Mouse (Mus musculus) adrenal gland (tissue): Measurements from ENCODE around the gene Mgll.

Experiments used
- intact Hi-C: fragments of 180-260 bp; cut with DNase I; formaldehyde crosslinking; loops from one replicate; pipeline ENCODE4 v1.15.1; 2025

The Mgll gene

DNA sequence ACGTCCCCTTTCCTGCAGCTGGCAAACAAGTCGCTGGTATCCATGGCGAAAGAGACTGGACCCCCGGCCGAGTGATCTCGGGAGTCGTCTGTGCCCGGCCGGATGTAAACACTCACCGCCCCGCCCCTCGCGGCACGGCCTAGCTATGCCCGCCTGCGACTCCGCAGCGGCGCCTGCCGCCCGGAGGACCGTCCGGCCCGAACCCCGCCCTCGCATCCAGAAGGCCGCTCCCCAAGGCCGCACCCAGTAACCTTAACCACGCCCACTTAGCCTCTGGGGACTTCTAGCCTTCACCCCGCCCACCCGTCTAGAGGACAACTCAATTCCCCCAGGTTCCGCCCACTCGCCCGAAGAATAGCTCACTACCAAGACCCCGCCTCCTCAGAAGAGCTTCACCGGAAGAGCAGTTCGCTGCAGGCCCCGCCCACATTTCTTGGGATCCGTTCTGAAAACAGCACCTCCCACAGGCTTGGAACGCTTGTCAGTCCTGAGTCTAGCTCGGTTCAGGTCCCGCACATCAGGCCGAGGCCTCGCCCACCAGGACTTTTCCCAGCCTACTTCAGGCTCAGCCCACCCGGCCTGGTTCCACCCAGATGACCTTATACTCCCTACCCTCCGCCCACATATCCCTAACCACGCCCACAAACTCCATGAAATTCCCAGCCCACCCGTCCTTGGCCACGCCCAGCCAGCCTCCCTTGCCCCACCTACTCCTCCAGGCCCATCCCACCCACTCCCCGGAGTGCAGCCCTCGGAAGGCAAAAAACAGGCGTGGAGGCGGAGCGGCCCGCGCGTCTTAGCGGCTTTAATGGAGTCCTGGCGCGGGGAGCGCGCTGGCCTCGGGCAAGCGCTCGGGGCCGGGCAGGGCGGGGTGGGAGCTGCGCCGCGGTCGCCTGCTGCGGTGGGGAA lies 117.8 kb downstream of the Mgll start, which contains the start of gene Abtb1:
Abtb1 (minus strand) TSS at position 204 of the 909 bp plus-strand sequence.
- intact Hi-C loops = no loop called here

DNA sequence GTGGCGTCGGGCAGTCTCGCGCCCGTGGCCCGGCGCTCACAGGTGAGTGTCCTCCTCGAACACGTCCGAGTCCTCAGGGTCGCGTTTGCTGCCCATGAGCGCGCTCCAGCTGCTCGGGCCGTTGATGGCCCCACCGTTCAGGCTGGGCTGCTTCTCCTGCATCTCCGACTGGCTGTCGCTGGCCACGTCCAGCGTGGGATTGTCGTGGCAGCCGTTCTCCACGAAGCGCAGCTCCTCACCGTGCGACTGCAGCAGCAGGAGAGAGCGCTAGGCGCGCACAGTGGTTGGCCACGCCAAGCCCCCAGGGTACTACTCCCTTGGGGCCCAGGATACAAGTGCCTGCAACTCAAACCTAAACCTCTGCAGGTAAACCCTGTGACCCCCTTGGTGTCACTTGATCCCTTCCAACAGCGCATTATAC lies 118.5 kb downstream of the Mgll start:
- intact Hi-C loops = no loop called here

DNA sequence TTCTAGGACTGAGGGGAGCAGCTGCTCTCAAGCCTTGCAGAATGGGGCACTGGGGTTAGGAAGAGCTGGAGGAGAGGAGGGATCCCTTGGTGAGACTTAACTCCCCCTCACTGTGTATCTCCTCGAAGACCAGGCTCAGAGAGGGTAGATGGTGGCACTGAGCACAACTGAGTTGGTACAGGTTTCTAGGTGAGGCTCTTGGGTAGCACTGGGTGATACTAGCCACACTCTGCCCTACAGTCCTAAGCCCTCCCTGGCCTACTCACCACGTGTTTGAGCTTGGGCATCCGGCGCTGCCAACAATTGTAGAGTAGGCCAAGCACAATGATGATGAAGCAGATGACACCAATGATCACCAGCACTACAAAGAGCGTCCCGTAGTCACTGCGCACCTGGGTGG lies 119.0 kb downstream of the Mgll start:
- intact Hi-C loops = no loop called here

DNA sequence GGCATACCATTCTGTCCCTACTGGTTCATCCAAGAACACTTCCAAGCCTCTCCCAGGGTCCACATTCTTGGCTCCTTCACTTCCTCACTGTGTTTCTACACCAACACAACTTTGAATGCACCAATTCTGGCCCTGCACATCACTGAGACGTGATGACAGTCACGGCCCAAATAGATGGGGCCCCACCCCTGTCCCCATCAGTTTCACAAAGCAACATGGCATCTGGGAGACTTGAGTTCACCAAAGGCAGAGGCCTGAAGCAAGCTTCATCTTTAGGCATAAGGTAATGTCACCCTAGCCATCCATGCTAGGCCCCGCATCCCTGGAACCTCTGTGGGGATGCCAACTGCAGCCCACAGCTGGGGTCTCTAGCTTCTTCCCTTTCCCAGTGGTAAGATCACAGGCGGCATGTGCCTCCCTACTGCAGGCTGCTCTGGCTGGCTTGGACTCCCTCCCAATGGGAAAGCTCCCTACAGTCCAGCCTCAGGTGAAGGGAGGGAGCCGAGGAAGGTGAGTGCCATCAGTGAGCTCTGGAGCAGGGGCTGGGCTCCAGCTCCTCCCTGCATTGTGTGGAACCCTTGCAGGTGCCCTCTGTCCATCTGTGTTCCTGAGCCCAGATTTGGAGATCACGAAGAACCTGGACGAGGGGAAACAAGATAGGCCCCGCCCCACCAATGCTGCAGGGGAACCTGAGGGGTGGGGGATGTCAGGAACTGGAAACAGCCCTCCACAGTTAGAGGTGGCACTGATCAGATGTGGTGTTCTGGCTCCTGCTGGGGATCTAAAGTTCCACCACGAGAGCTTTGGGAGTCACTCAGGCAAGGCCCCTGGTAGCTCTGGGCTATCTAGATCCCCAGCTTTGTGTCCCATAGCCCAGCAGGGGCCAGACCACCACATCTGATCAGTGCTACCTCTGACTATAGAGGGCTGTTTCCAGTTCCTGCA lies 119.8 kb downstream of the Mgll start:
- intact Hi-C loops = no loop called here

DNA sequence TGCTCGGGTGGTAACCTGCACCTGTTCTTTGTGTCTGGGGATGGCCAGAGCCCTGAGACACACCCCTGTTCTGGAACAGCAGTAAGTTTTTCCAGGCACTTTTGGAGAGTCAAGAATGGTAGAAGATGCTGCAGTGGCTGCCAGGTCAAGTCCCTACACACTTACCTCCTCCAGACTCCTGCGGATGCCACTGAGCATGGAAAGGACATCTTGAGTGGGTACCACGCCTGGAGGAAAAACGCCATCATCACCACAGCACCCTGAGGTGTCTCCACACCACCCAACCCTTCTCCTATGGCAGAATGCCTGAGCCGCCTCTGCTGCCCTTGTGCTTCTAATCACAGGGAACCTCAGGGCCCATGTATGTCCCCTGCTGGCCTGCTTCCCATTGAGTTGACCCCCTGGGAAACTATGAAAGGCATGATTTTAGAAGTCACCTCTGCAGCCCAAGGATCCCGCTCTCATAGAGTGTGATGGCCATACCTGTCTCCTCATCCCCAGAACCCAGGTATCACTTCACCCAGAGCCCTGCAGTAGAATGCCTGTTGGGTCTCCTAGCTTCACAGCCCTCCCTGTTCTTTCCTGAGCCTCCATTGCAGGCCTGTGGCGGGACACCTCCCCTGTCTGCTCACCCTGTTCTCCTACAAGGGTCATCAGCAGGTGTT lies 120.8 kb downstream of the Mgll start:
- intact Hi-C loops = no loop called here

DNA sequence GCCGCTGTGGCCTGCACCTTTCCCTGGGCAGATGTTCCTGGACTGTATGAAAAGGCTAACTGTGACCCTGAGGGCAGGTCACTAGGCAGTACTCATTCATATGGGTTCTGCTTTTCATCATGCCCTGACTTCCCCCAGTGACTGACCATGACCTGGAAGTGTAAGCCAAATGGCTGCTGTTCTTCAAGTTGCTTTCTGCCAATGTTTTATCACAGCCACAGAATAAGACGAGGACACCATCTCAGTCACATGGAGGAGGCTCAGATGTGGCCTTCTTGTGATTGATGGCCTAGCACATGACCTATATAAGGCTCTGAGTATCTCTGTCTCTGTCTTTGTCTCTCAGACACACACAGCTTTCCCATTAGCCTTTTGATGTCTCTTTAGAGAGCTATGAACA lies 123.4 kb downstream of the Mgll start:
- intact Hi-C loops = no loop called here

DNA sequence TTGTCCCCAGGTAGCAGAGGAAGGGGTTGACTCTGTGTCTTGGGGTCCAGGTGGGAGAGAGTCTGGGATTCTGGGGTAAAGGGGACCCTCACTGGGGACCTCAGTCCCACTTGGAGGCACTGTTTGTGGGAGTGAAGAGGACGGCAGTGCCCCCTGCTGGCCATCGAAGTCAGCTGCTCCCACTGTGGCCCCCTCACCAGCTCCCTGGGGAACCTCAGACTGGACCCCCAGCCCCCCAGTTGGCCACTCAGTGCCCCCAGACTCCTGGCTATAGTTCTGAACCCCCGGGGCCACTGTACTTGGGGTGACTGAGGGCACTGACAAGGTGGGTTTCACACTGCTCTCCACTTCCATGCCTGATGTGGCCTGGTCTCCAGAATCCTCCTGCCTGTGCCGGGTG lies 125.1 kb downstream of the Mgll start:
- intact Hi-C loops = no loop called here

DNA sequence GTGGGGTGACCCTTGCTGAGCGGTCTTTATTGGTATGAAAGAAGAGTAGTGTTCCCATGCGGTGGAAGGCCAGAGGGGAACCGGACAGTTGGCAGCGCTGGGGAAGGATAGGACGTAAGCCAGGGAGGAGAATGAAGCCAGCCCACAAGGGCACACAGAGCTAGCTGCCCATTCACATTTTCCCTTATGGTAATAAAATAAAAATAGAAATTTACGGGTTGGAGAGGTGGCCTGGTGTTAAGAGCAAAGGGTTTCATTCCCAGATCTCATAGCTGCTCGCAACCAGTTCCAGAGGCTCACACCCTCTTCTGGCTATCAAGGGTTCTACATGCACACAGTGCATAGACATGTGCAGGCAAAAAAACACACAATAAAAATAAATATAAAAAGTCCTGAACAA lies 125.8 kb downstream of the Mgll start:
- intact Hi-C loops = no loop called here

DNA sequence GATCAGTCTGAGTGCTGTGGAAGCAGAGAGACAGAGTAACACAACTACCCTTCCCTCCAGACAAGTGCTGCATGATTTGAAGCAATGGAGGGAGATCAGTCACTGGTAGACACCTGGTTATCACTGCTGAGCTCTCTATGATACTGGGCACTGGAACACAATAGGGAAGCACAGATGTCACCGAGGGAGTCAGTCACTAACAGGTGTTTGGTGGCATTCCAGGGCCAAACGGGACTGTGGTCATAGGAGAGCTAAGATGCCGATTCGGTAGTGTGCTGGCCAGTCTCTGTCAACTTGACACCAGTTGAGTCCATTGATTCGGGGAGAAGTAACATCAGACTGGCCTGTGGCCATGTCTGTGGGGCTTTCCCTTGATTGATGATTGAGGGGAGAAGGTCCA lies 130.3 kb downstream of the Mgll start:
- intact Hi-C loops = no loop called here

DNA sequence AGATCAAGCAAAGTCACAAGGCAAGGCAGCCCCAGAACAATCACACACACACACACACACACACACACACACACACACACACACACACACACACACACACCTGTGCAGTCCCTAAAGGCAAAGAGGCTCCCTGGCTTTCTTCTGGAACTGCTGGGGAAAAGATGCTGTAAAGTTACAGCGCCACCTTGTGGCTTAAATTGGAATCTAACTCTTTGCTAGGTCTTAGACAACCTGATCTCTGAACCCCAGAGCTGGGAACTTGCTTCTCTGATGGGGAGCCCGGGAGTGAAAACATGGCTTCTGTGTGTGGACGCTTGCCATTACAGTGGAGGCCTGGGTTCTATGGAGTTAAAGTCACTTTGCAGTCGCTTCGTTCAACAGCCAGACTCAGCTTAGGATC lies 131.4 kb downstream of the Mgll start:
- intact Hi-C loops = loop anchor here (5.0 kb wide), 2 partner anchors 57 to 308 kb away; no protein-coding TSS in a partner anchor

DNA sequence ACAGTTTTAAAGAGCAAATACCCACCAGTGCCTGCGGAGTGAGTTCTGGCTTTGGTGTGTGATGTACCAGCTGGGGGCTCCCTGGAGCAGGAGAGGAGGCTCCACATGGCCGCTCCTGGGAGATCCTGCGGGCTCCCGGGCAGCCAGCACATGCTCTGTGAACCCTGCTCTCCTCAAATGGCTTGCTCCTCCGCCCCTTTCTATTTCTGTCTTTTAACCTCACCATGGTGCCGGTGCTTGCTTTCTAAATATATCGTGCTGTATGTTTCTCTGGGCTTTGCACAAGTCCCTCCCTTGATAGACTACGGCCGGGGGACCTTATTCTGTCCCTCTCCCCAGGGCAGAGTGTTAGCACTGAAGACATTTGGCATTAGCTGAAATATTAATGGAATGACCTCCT lies 133.0 kb downstream of the Mgll start:
- intact Hi-C loops = loop anchor here (5.0 kb wide), 2 partner anchors 55 to 310 kb away; no protein-coding TSS in a partner anchor

DNA sequence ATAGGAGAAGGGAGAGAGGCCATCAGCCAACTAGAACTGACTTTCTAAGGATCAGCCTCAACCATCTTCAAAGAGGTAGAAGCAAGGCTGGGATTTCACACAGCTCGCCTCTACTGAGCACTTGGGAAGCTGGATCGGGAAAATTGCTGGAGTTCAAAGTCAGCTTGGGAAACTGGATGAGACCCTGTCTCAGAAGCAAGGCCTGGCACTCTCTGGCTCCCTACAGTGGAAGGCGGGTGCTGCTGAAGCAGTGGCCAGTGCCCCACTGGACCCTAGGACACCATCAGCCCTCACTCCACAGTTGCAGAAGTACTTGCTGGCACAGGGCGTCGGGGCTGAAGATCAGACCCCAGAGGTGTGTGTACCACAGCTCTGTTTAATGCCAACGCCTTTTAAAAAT lies 133.6 kb downstream of the Mgll start:
- intact Hi-C loops = loop anchor here (5.0 kb wide), 2 partner anchors 54 to 311 kb away; no protein-coding TSS in a partner anchor

DNA sequence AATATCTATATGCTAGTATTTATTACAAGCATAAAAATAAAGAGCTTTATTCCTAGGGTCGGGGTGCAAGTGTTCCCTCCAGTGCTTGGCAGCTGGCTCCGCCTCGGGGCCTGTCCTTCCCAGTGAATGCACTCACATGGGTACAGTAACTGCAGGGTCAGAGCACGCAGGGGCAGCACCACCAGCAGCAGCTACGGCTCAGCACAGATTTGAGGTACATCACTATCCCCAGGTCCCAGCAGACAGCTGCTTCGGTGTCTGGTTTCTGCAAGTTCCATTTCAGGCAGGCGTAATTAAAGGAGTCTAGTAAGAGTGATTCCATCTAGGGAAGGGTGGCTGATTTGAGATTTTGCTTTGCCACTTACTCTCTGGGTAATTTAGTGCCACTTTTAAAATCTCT lies 134.1 kb downstream of the Mgll start:
- intact Hi-C loops = loop anchor here (5.0 kb wide), 2 partner anchors 54 to 311 kb away; no protein-coding TSS in a partner anchor

DNA sequence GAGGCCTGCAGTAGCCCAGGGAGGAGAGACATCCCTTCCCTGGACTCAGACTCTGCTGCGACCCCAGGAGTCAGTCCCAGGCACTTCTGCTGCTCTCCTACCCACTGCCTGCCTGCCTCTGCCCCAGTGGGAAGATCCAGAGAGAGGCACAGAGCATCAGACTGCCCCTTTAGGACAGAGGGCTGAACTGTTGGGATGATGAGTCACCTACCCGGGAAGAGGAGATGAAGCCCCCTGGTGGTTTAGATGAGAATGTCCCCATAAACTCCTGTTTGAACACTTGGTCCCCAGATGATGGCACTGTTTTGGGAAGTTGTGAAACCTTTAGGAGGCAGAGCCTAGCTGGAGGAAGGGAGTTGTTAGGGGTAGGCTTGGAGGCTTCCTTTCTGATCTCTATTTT lies 136.7 kb downstream of the Mgll start:
- intact Hi-C loops = no loop called here

DNA sequence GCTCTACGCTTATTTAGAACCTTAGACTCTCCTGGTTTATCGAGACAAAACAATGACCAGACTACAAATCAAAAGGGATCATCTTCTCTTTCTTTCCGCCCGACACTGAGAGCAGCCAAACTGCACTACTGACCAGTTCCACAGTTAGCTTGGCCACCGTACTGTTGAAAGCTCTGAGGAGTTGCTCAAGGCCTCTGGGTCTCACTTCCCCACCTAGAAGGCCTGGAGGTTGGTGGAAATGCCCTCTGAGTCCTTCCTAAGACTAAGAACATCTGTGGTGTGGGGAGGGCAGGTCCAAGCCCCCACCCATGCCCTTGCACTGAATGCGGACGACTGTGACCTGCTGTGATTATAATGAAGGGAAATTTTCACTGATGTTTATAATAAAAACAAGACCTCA lies 141.5 kb downstream of the Mgll start:
- intact Hi-C loops = no loop called here

DNA sequence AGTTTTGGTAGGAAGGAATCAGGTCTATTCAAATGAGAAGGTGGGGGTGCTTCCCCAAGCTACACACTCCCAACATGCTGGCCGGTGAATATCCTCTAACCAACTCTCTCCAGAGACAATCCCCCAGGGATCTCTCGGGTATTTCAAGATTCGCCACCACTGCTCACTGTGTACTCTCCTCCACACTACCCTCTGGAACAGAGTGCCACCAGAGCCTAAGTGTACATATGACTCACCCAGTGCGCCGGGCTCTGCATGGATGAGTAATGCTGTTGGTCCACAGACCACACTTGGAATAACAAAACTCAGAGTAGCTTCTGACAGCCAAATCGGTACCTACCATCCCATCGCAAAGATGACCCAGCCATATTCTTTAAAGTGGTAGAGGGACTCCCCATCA lies 145.2 kb downstream of the Mgll start:
- intact Hi-C loops = no loop called here

DNA sequence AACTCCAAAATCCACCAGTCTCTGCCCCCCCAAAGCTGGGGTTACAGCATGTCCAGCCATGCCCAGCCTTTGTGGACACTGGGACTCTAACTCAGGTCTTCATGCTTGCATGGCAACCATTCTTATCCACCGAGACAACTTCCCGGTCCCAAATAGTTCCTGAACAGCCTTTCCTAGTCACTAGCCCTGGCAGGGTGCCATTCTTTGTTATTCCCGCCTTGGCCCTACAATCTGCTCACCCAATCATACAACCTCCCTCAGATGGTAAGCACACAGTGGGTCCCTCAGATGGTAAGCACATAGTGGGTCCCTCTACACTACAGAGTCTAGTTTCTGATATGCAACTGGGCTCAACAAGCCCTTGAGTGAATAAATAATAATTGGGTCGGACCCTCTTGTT lies 146.4 kb downstream of the Mgll start:
- intact Hi-C loops = no loop called here

DNA sequence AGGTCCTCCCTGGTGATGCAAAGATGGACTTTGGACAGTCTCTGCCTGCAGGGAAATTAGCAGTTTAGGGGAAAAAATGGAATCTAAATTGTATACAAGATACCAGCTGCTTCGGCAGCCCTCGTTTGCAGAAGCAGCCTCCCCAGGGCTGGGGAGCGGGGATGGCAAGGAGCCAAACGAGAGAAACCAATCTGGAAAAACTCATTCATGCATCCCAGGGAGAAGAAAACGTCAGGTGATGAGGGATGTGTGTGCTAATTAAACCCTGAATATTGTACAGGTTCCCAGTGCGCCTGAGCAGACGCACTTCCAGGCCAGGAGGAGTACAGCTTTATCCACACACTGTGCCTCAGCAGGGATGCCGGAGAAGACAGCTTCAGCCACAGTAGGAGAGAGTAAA lies 147.3 kb downstream of the Mgll start:
- intact Hi-C loops = no loop called here

DNA sequence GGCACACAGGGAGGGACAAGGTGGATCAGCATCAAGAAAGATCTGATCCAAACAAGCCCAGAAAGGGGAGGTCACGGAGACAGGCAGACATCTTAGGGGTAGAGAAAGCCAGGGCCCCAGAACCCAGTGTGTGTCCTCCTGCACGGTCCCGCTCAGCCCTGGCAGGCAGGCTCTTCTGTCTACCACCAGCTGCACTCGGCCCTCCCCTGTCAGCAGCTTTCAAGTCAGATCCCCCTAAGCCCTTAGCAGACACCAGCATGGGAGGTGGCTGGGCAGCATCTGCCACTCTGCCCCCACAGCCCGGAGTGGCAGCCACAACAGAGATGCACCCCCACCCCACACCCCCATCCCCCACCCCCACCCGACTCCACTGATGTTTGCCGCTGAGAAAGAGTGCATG lies 148.6 kb downstream of the Mgll start:
- intact Hi-C loops = no loop called here

DNA sequence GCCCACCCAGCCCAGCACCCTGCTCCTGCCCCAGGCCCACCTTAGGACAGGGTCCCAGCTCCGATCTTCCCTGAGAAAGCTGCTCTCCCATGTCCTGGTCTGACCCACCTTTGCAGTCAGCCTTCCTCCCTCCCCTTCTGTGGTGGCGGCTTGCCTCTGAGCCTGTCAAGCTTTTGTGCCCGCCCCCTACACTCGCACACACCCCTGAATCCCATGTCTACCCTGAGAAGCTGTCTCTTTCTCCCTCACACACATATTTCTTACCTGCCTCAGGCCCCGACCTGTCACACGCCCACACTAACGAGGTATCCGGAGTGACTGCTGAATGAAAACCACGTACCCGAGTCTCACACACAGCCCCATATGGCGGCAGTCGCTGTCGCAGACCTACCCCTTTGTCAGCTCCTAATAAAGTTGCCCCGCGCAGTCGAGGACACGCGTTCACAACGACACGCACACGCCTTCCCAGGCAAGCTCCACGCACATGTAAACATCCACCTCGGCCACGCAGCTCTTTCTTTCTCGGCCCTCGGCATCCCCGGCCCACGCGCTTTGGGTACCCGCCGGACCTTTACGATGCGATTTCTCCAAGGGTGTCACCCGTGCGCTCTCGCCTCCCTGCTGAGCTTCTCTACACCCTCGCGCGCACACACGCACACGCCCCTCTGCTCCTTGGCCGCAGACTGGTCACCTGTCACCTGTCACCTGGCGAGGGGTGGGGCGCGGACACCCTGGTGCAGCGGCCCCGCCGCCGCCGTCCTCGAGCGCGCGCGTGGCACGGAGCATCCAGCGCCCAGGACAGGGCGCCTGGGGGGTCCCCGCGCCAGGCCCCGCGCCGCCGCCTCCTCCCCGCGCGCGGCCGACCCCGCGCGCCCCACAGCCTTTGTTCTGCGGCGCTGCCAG lies 150.0 kb downstream of the Mgll start:
- intact Hi-C loops = no loop called here
